Mouse (Mus musculus): ENCODE data around the gene Arrb1. TPM values are rescaled to one million over a fixed set of nuclear protein-coding genes. Genes with fewer than 3 reads are reported as not detected.
A peak's percentile ranks its signal among the peaks of the same experiment; 100 is the strongest.

Arrb1 gene
- polyA plus RNA-seq, 1 experiment from 2014 or later: 4.5 TPM

GRCm38 (mm10) chr7:99559091-99559490 lies 23.8 kb downstream of the Arrb1 start:
- H3K36me3 ChIP-seq (ENCODE audit: control insufficient read depth, insufficient read depth, low read length): no peaks in the 10 kb centered on the region
- no peak overlapping the region for H3K4me3 ChIP-seq (ENCODE audit: low read depth, low read length)
- 0 out of 2 replicates have a peak overlapping the region, but pooled peaks have one; percentile 8 for H3K4me2 ChIP-seq (replicated peaks; ENCODE audit: low read depth, low read length)
- H3K9me3 ChIP-seq (ENCODE audit: control insufficient read depth, low read length): no peaks in the 10 kb centered on the region
- H3K27ac ChIP-seq (ENCODE audit: low read depth, low read length): peak overlapping the region; percentile 59; the same call in 1 of the 2 replicates
- no peaks in the 10 kb centered on the region for H3K27me3 ChIP-seq (ENCODE audit: control insufficient read depth, insufficient read depth, low read length)
- no peak for DNase-seq (ENCODE audit: low spot score)
- ATAC-seq (ENCODE audit: low FRiP score): peak; percentile 33; the same call in 1 of the 2 replicates
- H3K9ac ChIP-seq (ENCODE audit: low read depth, low read length): no peak overlapping the region
- 7% methylated on average over 11 of the region's 11 CpGs for WGBS
- peaks cover 14% of the 10 kb centered on the region for H3K4me1 ChIP-seq (replicated peaks; ENCODE audit: control insufficient read depth, insufficient read depth, low read length)

GRCm38 (mm10) chr7:99562478-99562877 lies 27.2 kb downstream of the Arrb1 start:
- Histone ChIP-seq H3K9me3 (ENCODE audit: control insufficient read depth, low read length) (no peaks in the 10 kb centered on the region), H3K36me3 (ENCODE audit: control insufficient read depth, insufficient read depth, low read length) (no peaks in the 10 kb centered on the region), H3K9ac (ENCODE audit: low read depth, low read length) (no peak overlapping the region), H3K4me1 (replicated peaks; ENCODE audit: control insufficient read depth, insufficient read depth, low read length) (peaks cover 21% of the 10 kb centered on the region), H3K4me3 (ENCODE audit: low read depth, low read length) (no peak overlapping the region), H3K27ac (ENCODE audit: low read depth, low read length) (no peak overlapping the region), H3K4me2 (replicated peaks; ENCODE audit: low read depth, low read length) (no peak overlapping the region), H3K27me3 (ENCODE audit: control insufficient read depth, insufficient read depth, low read length) (no peaks in the 10 kb centered on the region)
- WGBS: 42% methylated on average over 5 of the region's 5 CpGs
- no peak for DNase-seq (ENCODE audit: low spot score)
- ATAC-seq (ENCODE audit: low FRiP score): no peak

- ATAC-seq (ENCODE audit: low FRiP score) (no peak), DNase-seq (ENCODE audit: low spot score) (no peak)
- 59% methylated on average over 7 of the region's 7 CpGs for WGBS
- H3K27me3 ChIP-seq (ENCODE audit: control insufficient read depth, insufficient read depth, low read length): no peaks in the 10 kb centered on the region
- no peak overlapping the region for H3K4me2 ChIP-seq (replicated peaks; ENCODE audit: low read depth, low read length)
- H3K4me1 ChIP-seq (replicated peaks; ENCODE audit: control insufficient read depth, insufficient read depth, low read length): peaks cover 21% of the 10 kb centered on the region
- H3K27ac ChIP-seq (ENCODE audit: low read depth, low read length): no peak overlapping the region
- H3K9ac ChIP-seq (ENCODE audit: low read depth, low read length): no peak overlapping the region
- H3K9me3 ChIP-seq (ENCODE audit: control insufficient read depth, low read length): no peaks in the 10 kb centered on the region
- H3K36me3 ChIP-seq (ENCODE audit: control insufficient read depth, insufficient read depth, low read length): no peaks in the 10 kb centered on the region
- H3K4me3 ChIP-seq (ENCODE audit: low read depth, low read length): no peak overlapping the region
Measured at GRCm38 (mm10) chr7:99563224-99563623, 28.0 kb downstream of the Arrb1 start.

- Histone ChIP-seq H3K4me3 (ENCODE audit: low read depth, low read length) (no peak overlapping the region), H3K4me1 (replicated peaks; ENCODE audit: control insufficient read depth, insufficient read depth, low read length) (peaks cover 13% of the 10 kb centered on the region), H3K9me3 (ENCODE audit: control insufficient read depth, low read length) (no peaks in the 10 kb centered on the region), H3K4me2 (replicated peaks; ENCODE audit: low read depth, low read length) (no peak overlapping the region), H3K9ac (ENCODE audit: low read depth, low read length) (no peak overlapping the region), H3K27me3 (ENCODE audit: control insufficient read depth, insufficient read depth, low read length) (no peaks in the 10 kb centered on the region), H3K27ac (ENCODE audit: low read depth, low read length) (peak overlapping the region; percentile 51; the same call in 1 of the 2 replicates), H3K36me3 (ENCODE audit: control insufficient read depth, insufficient read depth, low read length) (no peaks in the 10 kb centered on the region)
- WGBS: 34% methylated on average over 8 of the region's 8 CpGs
- ATAC-seq (ENCODE audit: low FRiP score) (peak; percentile 26; the same call in 1 of the 2 replicates), DNase-seq (ENCODE audit: low spot score) (no peak)
Measured at GRCm38 (mm10) chr7:99565325-99565881, 30.1 kb downstream of the Arrb1 start.

- H3K27me3 ChIP-seq (ENCODE audit: control insufficient read depth, insufficient read depth, low read length): no peaks in the 10 kb centered on the region
- H3K4me2 ChIP-seq (replicated peaks; ENCODE audit: low read depth, low read length): no peak overlapping the region
- H3K36me3 ChIP-seq (ENCODE audit: control insufficient read depth, insufficient read depth, low read length): no peaks in the 10 kb centered on the region
- no peaks in the 10 kb centered on the region; the same call in 1 of the 2 replicates for H3K4me1 ChIP-seq (replicated peaks; ENCODE audit: control insufficient read depth, insufficient read depth, low read length)
- H3K9ac ChIP-seq (ENCODE audit: low read depth, low read length): no peak overlapping the region
- H3K4me3 ChIP-seq (ENCODE audit: low read depth, low read length): no peak overlapping the region
- no peaks in the 10 kb centered on the region for H3K9me3 ChIP-seq (ENCODE audit: control insufficient read depth, low read length)
- WGBS: 69% methylated on average over 5 of the region's 5 CpGs
- DNase-seq (ENCODE audit: low spot score) (no peak), ATAC-seq (ENCODE audit: low FRiP score) (no peak)
- H3K27ac ChIP-seq (ENCODE audit: low read depth, low read length): no peak overlapping the region
Measured at GRCm38 (mm10) chr7:99570680-99571079, 35.4 kb downstream of the Arrb1 start.

GRCm38 (mm10) chr7:99572931-99573330 lies 37.7 kb downstream of the Arrb1 start:
- H3K36me3 ChIP-seq (ENCODE audit: control insufficient read depth, insufficient read depth, low read length): no peaks in the 10 kb centered on the region
- H3K9me3 ChIP-seq (ENCODE audit: control insufficient read depth, low read length): no peaks in the 10 kb centered on the region
- DNase-seq (ENCODE audit: low spot score): no peak
- no peak for ATAC-seq (ENCODE audit: low FRiP score)
- H3K27ac ChIP-seq (ENCODE audit: low read depth, low read length): no peak overlapping the region
- no peaks in the 10 kb centered on the region for H3K27me3 ChIP-seq (ENCODE audit: control insufficient read depth, insufficient read depth, low read length)
- no peak overlapping the region; the same call in 1 of the 2 replicates for H3K9ac ChIP-seq (ENCODE audit: low read depth, low read length)
- 36% methylated on average over 10 of the region's 10 CpGs for WGBS
- H3K4me1 ChIP-seq (replicated peaks; ENCODE audit: control insufficient read depth, insufficient read depth, low read length): no peaks in the 10 kb centered on the region; the same call in 1 of the 2 replicates
- no peak overlapping the region for H3K4me3 ChIP-seq (ENCODE audit: low read depth, low read length)
- H3K4me2 ChIP-seq (replicated peaks; ENCODE audit: low read depth, low read length): no peak overlapping the region

GRCm38 (mm10) chr7:99573351-99573750 lies 38.1 kb downstream of the Arrb1 start:
- DNase-seq (ENCODE audit: low spot score): no peak
- Histone ChIP-seq H3K27me3 (ENCODE audit: control insufficient read depth, insufficient read depth, low read length) (no peaks in the 10 kb centered on the region), H3K9me3 (ENCODE audit: control insufficient read depth, low read length) (no peaks in the 10 kb centered on the region), H3K9ac (ENCODE audit: low read depth, low read length) (no peak overlapping the region), H3K4me3 (ENCODE audit: low read depth, low read length) (no peak overlapping the region), H3K4me1 (replicated peaks; ENCODE audit: control insufficient read depth, insufficient read depth, low read length) (no peaks in the 10 kb centered on the region; the same call in 1 of the 2 replicates), H3K4me2 (replicated peaks; ENCODE audit: low read depth, low read length) (no peak overlapping the region), H3K27ac (ENCODE audit: low read depth, low read length) (no peak overlapping the region), H3K36me3 (ENCODE audit: control insufficient read depth, insufficient read depth, low read length) (no peaks in the 10 kb centered on the region)
- 50% methylated on average over 3 of the region's 4 CpGs for WGBS
- ATAC-seq (ENCODE audit: low FRiP score): no peak

GRCm38 (mm10) chr7:99578246-99578645 lies 43.0 kb downstream of the Arrb1 start:
- no peak overlapping the region for H3K9ac ChIP-seq (ENCODE audit: low read depth, low read length)
- WGBS: 62% methylated on average over 3 of the region's 3 CpGs

GRCm38 (mm10) chr7:99579491-99580190 lies 44.4 kb downstream of the Arrb1 start:
- no peak overlapping the region for H3K4me3 ChIP-seq (ENCODE audit: low read depth, low read length)
- no peaks in the 10 kb centered on the region for H3K36me3 ChIP-seq (ENCODE audit: control insufficient read depth, insufficient read depth, low read length)
- peak overlapping the region; percentile 31; the same call in 1 of the 2 replicates for H3K9ac ChIP-seq (ENCODE audit: low read depth, low read length)
- ATAC-seq (ENCODE audit: low FRiP score) (no peak), DNase-seq (ENCODE audit: low spot score) (peak; percentile 34)
- peak overlapping the region; percentile 20; the same call in 1 of the 2 replicates for H3K4me2 ChIP-seq (replicated peaks; ENCODE audit: low read depth, low read length)
- H3K27ac ChIP-seq (ENCODE audit: low read depth, low read length): no peak overlapping the region
- peaks cover 7% of the 10 kb centered on the region for H3K4me1 ChIP-seq (replicated peaks; ENCODE audit: control insufficient read depth, insufficient read depth, low read length)
- no peaks in the 10 kb centered on the region for H3K9me3 ChIP-seq (ENCODE audit: control insufficient read depth, low read length)
- WGBS: 8% methylated on average over 16 of the region's 16 CpGs
- H3K27me3 ChIP-seq (ENCODE audit: control insufficient read depth, insufficient read depth, low read length): no peaks in the 10 kb centered on the region

More at GRCm38 (mm10) chr7:99578246-99578645, 43.0 kb downstream of the Arrb1 start:
- Histone ChIP-seq H3K27ac (ENCODE audit: low read depth, low read length) (no peak overlapping the region), H3K36me3 (ENCODE audit: control insufficient read depth, insufficient read depth, low read length) (no peaks in the 10 kb centered on the region), H3K4me3 (ENCODE audit: low read depth, low read length) (no peak overlapping the region), H3K27me3 (ENCODE audit: control insufficient read depth, insufficient read depth, low read length) (no peaks in the 10 kb centered on the region), H3K9me3 (ENCODE audit: control insufficient read depth, low read length) (no peaks in the 10 kb centered on the region), H3K4me2 (replicated peaks; ENCODE audit: low read depth, low read length) (no peak overlapping the region), H3K4me1 (replicated peaks; ENCODE audit: control insufficient read depth, insufficient read depth, low read length) (peaks cover 7% of the 10 kb centered on the region)
- no peak for ATAC-seq (ENCODE audit: low FRiP score)
- DNase-seq (ENCODE audit: low spot score): no peak
